Mouse (Mus musculus): ENCODE measurements around the gene Lclat1.
"Not testable (repeated sequence)": the region's sequence is repeated elsewhere in the genome, so short reads cannot be mapped to it uniquely, and the experiment has no call there.

Lclat1 gene

GRCm38 (mm10) chr17:73136562-73137484 lies 29.0 kb downstream of the Lclat1 start:
- DNase-seq (ENCODE audit: extremely low read depth, insufficient read length, low spot score), result no peak

DNA sequence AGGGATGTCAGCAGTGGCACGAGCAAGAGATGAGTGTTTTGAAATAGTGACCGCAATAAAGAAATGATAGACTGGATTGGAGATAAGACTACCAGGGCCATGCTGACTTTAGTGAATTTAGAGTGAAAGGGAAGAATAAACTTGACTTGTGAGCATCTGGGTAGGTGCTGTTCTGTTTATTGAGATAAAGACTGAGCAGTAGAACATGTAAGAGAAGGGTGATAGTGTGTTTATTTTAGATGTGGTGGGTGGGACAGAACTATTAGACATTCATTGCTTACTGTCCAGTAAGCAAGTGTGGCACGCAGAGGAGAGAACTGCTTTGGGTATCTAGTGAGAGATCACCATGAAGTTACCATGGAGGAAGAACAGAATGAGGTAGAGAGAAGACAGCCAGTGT lies 30.4 kb downstream of the Lclat1 start:
- no peak for DNase-seq (ENCODE audit: extremely low read depth, insufficient read length, low spot score)

DNA sequence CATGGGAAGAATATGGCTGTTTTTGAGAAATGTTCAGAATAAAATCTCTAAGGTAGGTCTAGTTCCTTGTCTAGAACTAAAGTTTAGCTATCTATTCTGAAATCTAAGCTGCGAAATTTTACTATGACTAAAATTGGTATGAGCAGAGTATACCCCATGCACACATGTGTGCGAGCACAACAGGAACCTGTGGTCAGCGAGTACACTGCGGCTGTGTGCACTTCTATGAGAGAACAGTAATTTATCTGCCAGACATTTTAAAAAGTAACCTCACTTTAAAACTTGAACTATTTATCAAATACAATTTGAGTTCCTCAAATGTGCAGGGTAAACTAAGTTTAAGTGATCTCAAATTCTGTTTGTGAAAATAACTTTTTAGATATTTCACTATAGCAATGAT lies 34.2 kb downstream of the Lclat1 start:
- no peak for DNase-seq (ENCODE audit: extremely low read depth, insufficient read length, low spot score)

DNA sequence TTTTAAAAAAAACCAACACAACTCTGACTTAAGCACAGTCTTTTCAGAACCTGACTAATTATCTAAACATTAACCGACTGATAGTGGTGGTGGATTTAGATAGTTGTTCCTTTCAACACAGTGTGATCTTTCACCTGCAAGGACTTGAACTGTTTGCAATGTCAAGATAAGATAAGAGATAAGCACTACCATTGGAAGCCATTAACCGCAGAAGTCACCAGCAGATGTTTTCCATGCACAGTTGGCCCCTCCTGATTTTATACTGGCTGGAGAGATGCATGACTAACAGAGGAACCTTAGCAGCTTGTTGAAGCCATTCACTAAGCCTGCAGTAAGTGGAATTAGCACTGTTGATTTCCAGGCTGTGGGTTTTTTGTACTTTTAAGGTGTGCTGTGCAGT lies 34.7 kb downstream of the Lclat1 start:
- no peak for DNase-seq (ENCODE audit: extremely low read depth, insufficient read length, low spot score)

- DNase-seq (ENCODE audit: extremely low read depth, insufficient read length, low spot score), result no peak
Measured at GRCm38 (mm10) chr17:73145426-73145825, 37.6 kb downstream of the Lclat1 start.

- DNase-seq (ENCODE audit: extremely low read depth, insufficient read length, low spot score), result no peak
Measured at GRCm38 (mm10) chr17:73148607-73149006, 40.8 kb downstream of the Lclat1 start.

DNA sequence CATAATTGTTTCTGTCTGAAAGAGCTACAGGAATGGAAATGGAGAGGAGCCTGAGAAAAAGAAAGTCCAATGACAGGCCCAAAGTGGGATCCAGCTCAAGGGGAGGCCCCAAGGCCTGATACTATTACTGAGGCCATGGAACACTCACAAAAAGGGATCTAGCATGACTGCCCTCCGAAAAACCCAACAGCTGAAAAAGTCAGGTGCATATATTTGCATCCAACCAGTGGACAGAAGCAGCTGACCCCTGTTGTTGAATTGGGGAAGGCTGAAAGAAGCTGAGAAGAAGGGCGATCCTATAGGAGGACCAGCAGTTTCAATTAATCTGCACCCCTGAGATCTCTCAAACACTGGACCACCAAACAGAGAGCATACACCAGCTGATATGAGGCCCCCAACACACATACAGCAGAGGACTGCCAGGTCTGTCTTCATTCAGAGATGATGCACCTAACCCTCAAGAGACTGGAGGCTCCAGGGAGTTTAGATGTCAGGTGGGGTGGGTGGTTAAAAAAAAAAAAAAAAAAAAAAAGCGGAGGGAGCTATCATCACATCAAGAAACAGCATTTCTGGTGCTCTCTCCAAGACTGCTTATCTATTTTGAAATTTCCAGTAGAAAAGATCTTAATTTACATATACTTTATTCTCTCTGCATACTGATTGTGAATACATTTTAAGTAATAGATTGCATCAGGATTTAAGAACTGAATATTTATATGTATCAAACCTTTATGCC lies 45.2 kb downstream of the Lclat1 start:
- DNase-seq (ENCODE audit: extremely low read depth, insufficient read length, low spot score), result not testable (repeated sequence)

- no peak for DNase-seq (ENCODE audit: extremely low read depth, insufficient read length, low spot score)
Measured at GRCm38 (mm10) chr17:73153672-73154071, 45.9 kb downstream of the Lclat1 start.

DNA sequence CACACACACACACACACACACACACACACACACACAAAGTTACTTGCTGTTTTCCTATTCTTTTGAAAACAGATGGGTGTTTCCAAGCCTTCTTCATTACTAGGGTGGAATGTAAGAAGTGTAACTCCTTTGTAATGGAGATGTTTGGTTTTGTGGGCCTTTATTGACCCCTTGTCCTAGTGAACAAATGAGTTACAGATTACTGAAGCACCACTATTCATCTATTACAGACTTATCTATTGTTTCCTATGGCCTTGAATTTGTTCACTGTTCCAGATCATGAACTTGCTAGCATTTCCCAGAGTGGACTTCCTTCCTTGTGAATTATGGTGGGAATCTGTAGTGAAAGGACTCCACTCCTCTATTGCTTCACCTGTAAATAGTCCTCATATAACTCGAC lies 48.8 kb downstream of the Lclat1 start:
- DNase-seq (ENCODE audit: extremely low read depth, insufficient read length, low spot score), result no peak

GRCm38 (mm10) chr17:73161795-73162194 lies 54.0 kb downstream of the Lclat1 start:
- DNase-seq (ENCODE audit: extremely low read depth, insufficient read length, low spot score), result no peak

GRCm38 (mm10) chr17:73162445-73163208 lies 54.8 kb downstream of the Lclat1 start:
- DNase-seq (ENCODE audit: extremely low read depth, insufficient read length, low spot score), result no peak

- no peak for DNase-seq (ENCODE audit: extremely low read depth, insufficient read length, low spot score)
Measured at GRCm38 (mm10) chr17:73163597-73163996, 55.8 kb downstream of the Lclat1 start.

DNA sequence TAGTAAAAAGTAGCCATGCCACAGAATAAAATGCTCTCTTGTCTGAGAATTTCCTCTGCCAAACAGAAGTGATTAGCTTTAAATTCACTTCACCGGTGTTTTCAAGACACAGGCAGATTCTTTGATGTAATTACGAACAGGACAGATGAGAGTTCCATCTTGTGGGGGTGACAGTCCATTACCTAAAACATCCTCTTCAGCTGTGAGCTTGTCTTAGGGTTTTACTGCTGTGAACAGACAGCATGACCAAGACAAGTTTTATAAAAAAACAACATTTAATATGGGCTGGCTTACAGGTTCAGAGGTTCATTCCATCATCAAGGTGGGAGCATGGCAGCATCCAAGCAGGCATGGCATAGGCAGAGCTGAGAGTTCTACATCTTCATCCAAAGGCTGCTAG lies 56.3 kb downstream of the Lclat1 start:
- no peak for DNase-seq (ENCODE audit: extremely low read depth, insufficient read length, low spot score)

DNA sequence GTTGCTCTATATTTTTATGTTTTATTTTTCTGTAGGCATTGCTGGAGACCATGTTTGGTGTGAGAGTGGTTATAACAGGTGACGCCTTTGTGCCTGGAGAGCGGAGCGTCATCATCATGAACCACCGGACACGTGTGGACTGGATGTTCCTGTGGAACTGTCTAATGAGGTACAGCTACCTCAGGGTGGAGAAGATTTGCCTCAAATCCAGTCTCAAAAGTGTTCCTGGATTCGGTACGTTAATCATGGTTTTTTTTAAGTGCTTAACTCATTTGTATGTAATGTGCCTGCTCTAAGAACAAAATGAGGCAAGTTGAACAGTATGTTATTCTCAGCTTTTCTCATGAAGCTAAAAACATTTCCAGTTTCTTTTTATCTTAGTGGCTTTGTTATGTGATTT lies 61.7 kb downstream of the Lclat1 start:
- no peak for DNase-seq (ENCODE audit: extremely low read depth, insufficient read length, low spot score)

- DNase-seq (ENCODE audit: extremely low read depth, insufficient read length, low spot score), result no peak
Measured at GRCm38 (mm10) chr17:73170141-73170540, 62.4 kb downstream of the Lclat1 start.

DNA sequence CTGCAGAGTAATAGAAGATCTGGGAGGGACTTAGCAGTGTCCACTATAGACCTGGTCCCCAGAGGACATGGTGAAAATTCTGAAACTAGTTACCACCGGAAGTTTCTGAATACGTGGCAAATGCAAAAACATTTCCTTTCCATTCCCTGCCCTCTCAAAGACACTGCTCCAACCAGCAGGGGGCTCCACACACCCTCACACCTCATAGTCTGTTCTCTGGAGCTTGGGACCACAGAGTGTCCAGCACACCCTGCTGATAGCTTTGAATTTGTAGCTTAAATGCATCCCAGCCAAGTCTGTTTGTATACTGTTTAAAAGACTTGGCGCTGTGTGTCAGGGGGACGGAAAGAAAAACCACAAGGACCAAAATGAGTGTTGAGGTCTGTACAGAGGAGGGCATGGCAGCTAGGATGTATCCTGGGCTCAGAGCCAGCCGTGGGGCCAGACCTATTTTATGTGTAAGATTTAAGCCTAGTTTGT lies 66.3 kb downstream of the Lclat1 start:
- peak; percentile 30 for DNase-seq (ENCODE audit: extremely low read depth, insufficient read length, low spot score)

GRCm38 (mm10) chr17:73175720-73176119 lies 67.9 kb downstream of the Lclat1 start:
- DNase-seq (ENCODE audit: extremely low read depth, insufficient read length, low spot score), result no peak

DNA sequence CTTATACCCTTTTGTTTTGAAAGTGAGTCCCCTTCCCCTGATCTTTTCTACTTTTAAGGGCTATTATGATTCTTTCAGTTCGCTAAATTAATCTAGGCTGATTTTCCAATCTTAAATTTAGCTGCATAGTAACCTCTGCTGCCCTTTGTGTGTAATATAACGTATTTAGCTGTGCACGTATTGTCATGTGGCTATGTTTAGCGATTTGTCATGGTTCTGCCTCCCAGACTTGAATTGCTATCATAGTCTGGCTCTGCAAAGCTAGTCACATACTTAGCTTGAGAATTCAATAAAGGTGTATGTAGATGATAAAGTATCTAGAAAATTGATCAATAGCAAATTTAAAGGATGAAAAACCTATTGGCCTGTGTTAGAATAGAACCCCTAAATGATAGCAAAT lies 69.3 kb downstream of the Lclat1 start:
- DNase-seq (ENCODE audit: extremely low read depth, insufficient read length, low spot score), result no peak

DNA sequence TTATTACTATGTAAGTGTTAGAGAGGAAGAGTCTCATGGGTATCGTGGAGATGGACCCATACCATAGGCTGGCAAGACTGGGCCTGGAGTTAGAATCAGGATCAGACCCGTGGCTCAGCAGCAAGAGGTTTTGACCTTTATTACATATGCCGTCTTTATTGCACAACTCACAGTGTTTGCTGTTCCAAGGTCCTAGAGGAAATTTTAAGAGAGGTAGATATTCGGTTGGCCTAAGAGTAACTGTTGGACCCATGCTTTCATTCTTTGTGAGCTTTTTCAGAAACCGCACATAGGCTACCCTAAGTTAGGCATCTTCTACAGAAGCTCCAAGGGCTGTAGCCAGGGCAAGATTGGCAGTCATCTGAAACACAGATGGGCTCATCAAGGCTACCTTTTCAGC lies 79.1 kb downstream of the Lclat1 start:
- no peak for DNase-seq (ENCODE audit: extremely low read depth, insufficient read length, low spot score)

GRCm38 (mm10) chr17:73194146-73194545 lies 86.4 kb downstream of the Lclat1 start:
- DNase-seq (ENCODE audit: extremely low read depth, insufficient read length, low spot score), result no peak

- peak; percentile 90 for DNase-seq (ENCODE audit: extremely low read depth, insufficient read length, low spot score)
Measured at GRCm38 (mm10) chr17:73194575-73194974, 86.8 kb downstream of the Lclat1 start.

All from 3134 (cell line).